Mouse (Mus musculus) brain, embryonic 14.5 days (tissue): ENCODE data around the gene Lyar. TPM values are rescaled to one million over a fixed set of nuclear protein-coding genes. Genes with fewer than 3 reads are reported as not detected.

Experiments
- DNase-seq: peaks from one replicate; pipeline ENCODE4 v3.0.0-alpha.2; 2011; ENCODE audit warnings: low read depth
- CTCF ChIP-seq: fragments of 200-500 bp; IDR thresholded peaks from 2 replicates; pipeline ENCODE4 v1.5.1; 2012; ENCODE audit warnings: inconsistent platforms, mild to moderate bottlenecking, moderate library complexity, borderline replicate concordance; ENCODE audit not compliant: insufficient read depth, insufficient read length; ENCODE audit errors: extremely low read depth
- POLR2A ChIP-seq: fragments of 200-500 bp; IDR thresholded peaks from 2 replicates; pipeline ENCODE4 v1.6.1; 2012; ENCODE audit warnings: mild to moderate bottlenecking, inconsistent platforms, borderline replicate concordance; ENCODE audit not compliant: poor library complexity, insufficient read depth, insufficient read length, severe bottlenecking; ENCODE audit errors: extremely low read depth
- polyA plus RNA-seq: library from polyadenylated mRNA; depleted of rRNA; stranded (reverse); fragments of >200 nt; gene quantifications from 2 replicates; pipeline ENCODE4 v1.2.3, GENCODE M21; 2012

The Lyar gene
- polyA plus RNA-seq, 1 experiment, result 26.4 TPM

GRCm38 (mm10) chr5:38205303-38205726 lies 15.0 kb upstream of the Lyar start:
- no peak for DNase-seq

DNA sequence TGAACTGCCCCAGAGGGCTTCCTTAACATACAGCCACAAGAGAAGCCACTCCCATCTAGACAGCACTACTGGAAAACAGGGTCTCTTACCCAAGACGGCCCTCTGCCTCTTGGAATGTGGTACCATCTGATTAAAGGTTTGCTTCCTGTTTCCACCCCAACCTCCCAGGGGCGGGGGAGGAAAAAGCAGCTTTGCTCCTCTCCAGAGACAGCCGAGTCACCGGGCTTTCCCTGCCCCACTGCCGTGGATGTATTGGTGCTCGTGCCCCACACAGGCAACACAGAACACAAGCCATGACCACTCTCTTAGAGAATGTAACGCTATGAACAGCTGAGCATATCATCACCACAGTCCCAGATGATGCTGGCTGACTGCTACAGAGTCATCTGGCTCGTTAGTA lies 11.3 kb upstream of the Lyar start:
- TF ChIP-seq POLR2A (no peak), CTCF (no peak)
- no peak for DNase-seq

More at GRCm38 (mm10) chr5:38205303-38205726, 15.0 kb upstream of the Lyar start:
- no peak for TF ChIP-seq CTCF
- no peak for TF ChIP-seq POLR2A

DNA sequence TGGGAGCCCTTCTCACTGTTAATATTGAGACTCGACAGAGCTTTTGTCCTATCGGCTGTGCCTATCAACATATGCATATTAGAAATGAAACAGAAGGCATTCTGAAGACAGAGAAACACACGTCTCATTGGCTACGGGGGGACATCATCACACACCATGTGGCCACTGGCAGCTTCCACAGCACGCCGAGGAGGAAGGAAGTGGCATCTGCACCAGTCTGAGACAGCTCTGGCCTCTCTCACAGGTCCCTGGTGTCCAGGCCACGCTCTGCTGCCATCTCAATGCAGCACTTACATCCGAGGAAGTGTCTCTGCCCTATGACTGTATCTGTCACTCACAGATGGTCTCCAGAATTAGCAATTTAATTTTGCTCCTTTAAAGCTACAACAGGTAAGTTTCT lies 8.6 kb upstream of the Lyar start:
- DNase-seq, result no peak
- TF ChIP-seq POLR2A, result no peak
- no peak for TF ChIP-seq CTCF

DNA sequence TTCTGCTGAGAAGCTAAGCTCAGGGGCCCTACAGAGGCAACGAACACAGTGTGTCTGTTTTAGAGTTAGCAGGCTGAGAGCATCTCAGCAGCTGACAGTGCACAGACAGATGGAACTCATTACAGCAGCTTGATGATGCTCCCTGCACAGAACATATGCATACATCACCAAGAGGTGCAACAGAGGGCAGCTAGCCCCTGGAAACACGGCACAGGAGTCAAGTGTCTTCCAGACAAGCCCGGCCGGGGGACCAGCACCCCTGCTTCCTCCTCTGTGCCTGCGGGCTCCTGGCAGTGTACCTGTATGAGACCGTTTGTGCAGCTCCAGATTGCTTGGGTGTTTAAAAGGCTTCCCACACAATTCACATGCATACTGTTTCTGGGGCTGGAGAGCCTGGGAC lies 7.3 kb upstream of the Lyar start:
- DNase-seq, result no peak
- TF ChIP-seq POLR2A (no peak), CTCF (no peak)

GRCm38 (mm10) chr5:38219771-38220307 lies 431 bp upstream of the Lyar start:
- TF ChIP-seq POLR2A, result no peak
- TF ChIP-seq CTCF, result no peak
- DNase-seq, result no peak

DNA sequence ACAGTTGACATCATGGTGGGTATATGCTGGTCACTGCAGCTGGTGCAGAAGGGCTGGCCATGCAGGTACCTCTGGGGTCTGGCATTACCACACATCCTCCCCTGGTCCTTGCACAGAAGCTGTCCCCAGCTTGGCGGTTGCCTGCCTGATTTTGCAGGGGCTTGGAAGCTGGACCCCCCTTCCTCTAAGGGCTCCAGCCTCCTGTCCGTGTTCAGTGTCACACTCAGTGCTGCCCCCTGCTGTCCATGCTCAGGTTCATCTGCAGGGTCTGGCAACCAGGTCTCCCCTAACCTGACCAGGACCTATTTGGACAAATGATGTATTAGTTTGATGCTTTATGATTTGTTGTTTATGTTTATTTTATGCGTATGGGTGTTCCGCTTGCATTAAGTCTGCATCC lies 15.2 kb downstream of the Lyar start:
- peak; percentile 75 for TF ChIP-seq CTCF
- no peak for TF ChIP-seq POLR2A
- peak; percentile 46 for DNase-seq

- DNase-seq, result no peak
- TF ChIP-seq CTCF (no peak), POLR2A (no peak)
Measured at GRCm38 (mm10) chr5:38236627-38237026, 16.4 kb downstream of the Lyar start.

GRCm38 (mm10) chr5:38240727-38241472 lies 20.6 kb downstream of the Lyar start:
- TF ChIP-seq CTCF, result no peak
- peak; percentile 19 for DNase-seq

DNA sequence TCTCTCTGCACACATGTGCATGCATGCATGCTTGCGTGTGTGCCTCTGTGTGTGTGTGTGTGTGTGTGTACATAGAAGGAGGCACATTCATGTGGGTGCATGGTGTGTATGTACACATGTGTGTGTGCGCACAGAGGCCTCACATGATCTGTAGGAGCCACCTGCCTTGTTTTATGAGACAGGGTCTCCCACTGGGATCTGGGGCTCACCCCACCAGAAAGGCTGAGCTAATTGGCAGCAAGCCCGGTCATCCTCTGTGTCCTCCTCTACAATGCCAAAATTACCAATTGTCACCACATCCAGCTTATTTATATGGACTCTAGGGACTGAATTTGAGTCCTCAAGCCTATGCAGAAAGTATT lies 21.2 kb downstream of the Lyar start:
- no peak for TF ChIP-seq POLR2A
- TF ChIP-seq CTCF, result no peak
- peak; percentile 52 for DNase-seq

DNA sequence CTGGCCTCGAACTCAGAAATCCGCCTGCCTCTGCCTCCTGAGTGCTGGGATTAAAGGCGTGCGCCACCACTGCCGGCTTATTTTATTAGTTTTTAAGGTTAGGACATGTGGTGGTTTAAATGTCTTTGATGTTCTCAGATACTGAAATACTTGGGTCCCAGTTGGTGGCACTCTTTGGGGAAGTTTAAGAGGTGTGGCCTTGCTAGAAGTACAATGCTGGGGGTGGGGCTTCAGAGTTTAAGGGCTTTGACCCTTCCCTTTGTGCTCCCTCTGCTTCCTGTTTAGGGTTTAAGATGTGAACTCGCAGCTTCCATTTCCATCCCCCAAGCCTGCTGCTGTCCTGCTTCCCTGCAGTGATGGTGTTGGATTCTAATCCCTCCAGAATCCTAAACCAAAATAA lies 21.7 kb downstream of the Lyar start:
- no peak for DNase-seq
- TF ChIP-seq POLR2A (no peak), CTCF (no peak)

GRCm38 (mm10) chr5:38255195-38255594 lies 34.9 kb downstream of the Lyar start:
- TF ChIP-seq CTCF (peak; percentile 26; the same call in 1 of the 2 replicates), POLR2A (no peak)
- no peak for DNase-seq

DNA sequence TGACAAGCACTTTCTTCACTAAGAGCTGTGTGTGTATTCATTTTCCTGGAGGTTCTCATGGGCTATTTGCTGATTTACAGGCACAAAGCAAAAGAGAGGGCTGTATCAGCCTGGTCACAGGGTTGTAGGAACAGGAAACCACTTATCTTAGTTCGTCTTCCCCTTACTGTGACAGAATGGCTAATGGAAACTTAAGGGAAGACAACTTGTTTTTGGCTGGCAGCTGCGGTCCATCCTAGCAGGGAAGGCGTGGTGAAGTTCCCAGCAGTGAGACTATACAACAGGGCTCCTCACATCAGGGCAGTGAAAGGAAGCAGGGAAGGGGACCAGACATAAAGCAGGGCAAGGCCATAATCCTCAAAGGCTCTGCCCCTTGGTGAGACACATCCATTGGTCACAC lies 35.4 kb downstream of the Lyar start:
- TF ChIP-seq CTCF, result no peak
- TF ChIP-seq POLR2A, result no peak
- DNase-seq, result no peak

GRCm38 (mm10) chr5:38256551-38256950 lies 36.3 kb downstream of the Lyar start:
- no peak for DNase-seq
- TF ChIP-seq POLR2A (no peak), CTCF (no peak)
